Mouse (Mus musculus): Measurements from ENCODE around the gene Gja1. TPM values are rescaled to one million over a fixed set of nuclear protein-coding genes. Genes with fewer than 3 reads are reported as not detected.

The Gja1 gene
- polyA plus RNA-seq, 1 experiment = 37.3 TPM

GRCm38 (mm10) chr10:56432390-56432709 is 55.2 kb downstream of the Gja1 start:
- Histone ChIP-seq H3ac (ENCODE audit: control insufficient read depth, insufficient read length, low read depth) (no peak overlapping the region), H3K4me3 (ENCODE audit: insufficient read depth, poor library complexity, severe bottlenecking) (no peak overlapping the region), H3K27me3 (ENCODE audit: control insufficient read depth, insufficient read depth, insufficient read length) (no peaks in the 10 kb centered on the region), H3K79me3 (ENCODE audit: low read depth) (no peaks in the 10 kb centered on the region), H3K79me2 (ENCODE audit: control insufficient read depth, insufficient read depth) (no peaks in the 10 kb centered on the region), H3K36me3 (ENCODE audit: control insufficient read depth, insufficient read depth) (no peaks in the 10 kb centered on the region)
- no peak for TF ChIP-seq MAX (IDR thresholded peaks at IDR 0.05)
- TF ChIP-seq CTCF (IDR thresholded peaks at IDR 0.05; ENCODE audit: control insufficient read depth, insufficient read depth, insufficient read length) = no peak
- no peak for TF ChIP-seq MYOD1 (IDR thresholded peaks at IDR 0.05; ENCODE audit: control insufficient read depth, insufficient read length, low read depth)
- no peak for TF ChIP-seq MYOG (IDR thresholded peaks at IDR 0.05; ENCODE audit: control insufficient read depth, extremely low read depth, insufficient read length)
- no peak for TF ChIP-seq USF1 (IDR thresholded peaks at IDR 0.05; ENCODE audit: low read depth)
- no peak for TF ChIP-seq FOSL1 (IDR thresholded peaks at IDR 0.05; ENCODE audit: insufficient read depth, low read length, poor library complexity, severe bottlenecking)
- no peak for TF ChIP-seq CEBPB (IDR thresholded peaks at IDR 0.05; ENCODE audit: low read depth)

DNA sequence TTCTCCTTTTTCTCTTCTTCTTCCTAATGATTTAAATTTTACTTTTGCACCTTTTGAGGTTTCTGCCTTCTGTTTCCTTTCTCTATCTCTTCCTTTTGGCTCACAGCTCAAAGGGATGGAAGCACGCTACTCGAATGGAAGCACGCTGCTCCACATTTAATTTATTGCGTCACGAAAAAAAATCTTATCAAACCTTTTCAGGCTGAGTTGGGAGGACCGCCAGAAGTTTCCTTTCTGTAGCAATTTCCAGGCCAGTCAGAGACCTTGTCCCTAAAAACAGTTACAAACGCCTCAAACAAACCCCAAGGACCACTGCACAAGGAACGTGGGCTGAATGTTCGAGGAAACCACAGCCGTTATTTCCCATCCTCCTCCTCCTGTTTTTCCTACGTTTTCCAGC is 60.2 kb downstream of the Gja1 start:
- Histone ChIP-seq H3K4me3 (ENCODE audit: insufficient read depth, poor library complexity, severe bottlenecking) (no peak overlapping the region), H3K79me2 (ENCODE audit: control insufficient read depth, insufficient read depth) (no peaks in the 10 kb centered on the region), H3ac (ENCODE audit: control insufficient read depth, insufficient read length, low read depth) (no peak overlapping the region), H3K79me3 (ENCODE audit: low read depth) (no peaks in the 10 kb centered on the region), H3K36me3 (ENCODE audit: control insufficient read depth, insufficient read depth) (no peaks in the 10 kb centered on the region), H3K27me3 (ENCODE audit: control insufficient read depth, insufficient read depth, insufficient read length) (no peaks in the 10 kb centered on the region)
- TF ChIP-seq MYOG (IDR thresholded peaks at IDR 0.05; ENCODE audit: control insufficient read depth, extremely low read depth, insufficient read length) = no peak
- TF ChIP-seq CTCF (IDR thresholded peaks at IDR 0.05; ENCODE audit: control insufficient read depth, insufficient read depth, insufficient read length) = no peak
- no peak for TF ChIP-seq USF1 (IDR thresholded peaks at IDR 0.05; ENCODE audit: low read depth)

GRCm38 (mm10) chr10:56439638-56440037 is 62.5 kb downstream of the Gja1 start:
- Histone ChIP-seq H3K36me3 (ENCODE audit: control insufficient read depth, insufficient read depth) (no peaks in the 10 kb centered on the region), H3K27me3 (ENCODE audit: control insufficient read depth, insufficient read depth, insufficient read length) (no peaks in the 10 kb centered on the region), H3K4me3 (ENCODE audit: insufficient read depth, poor library complexity, severe bottlenecking) (no peak overlapping the region), H3ac (ENCODE audit: control insufficient read depth, insufficient read length, low read depth) (no peak overlapping the region), H3K79me3 (ENCODE audit: low read depth) (no peaks in the 10 kb centered on the region), H3K79me2 (ENCODE audit: control insufficient read depth, insufficient read depth) (no peaks in the 10 kb centered on the region)
- TF ChIP-seq MAX (IDR thresholded peaks at IDR 0.05) = no peak
- no peak for TF ChIP-seq CTCF (IDR thresholded peaks at IDR 0.05; ENCODE audit: control insufficient read depth, insufficient read depth, insufficient read length)
- TF ChIP-seq MYOD1 (IDR thresholded peaks at IDR 0.05; ENCODE audit: control insufficient read depth, insufficient read length, low read depth) = no peak
- TF ChIP-seq MYOG (IDR thresholded peaks at IDR 0.05; ENCODE audit: control insufficient read depth, extremely low read depth, insufficient read length) = no peak
- TF ChIP-seq CEBPB (IDR thresholded peaks at IDR 0.05; ENCODE audit: low read depth) = no peak
- TF ChIP-seq USF1 (IDR thresholded peaks at IDR 0.05; ENCODE audit: low read depth) = no peak
- TF ChIP-seq FOSL1 (IDR thresholded peaks at IDR 0.05; ENCODE audit: insufficient read depth, low read length, poor library complexity, severe bottlenecking) = no peak

GRCm38 (mm10) chr10:56444457-56444856 is 67.3 kb downstream of the Gja1 start:
- no peaks in the 10 kb centered on the region for H3K36me3 ChIP-seq (ENCODE audit: control insufficient read depth, insufficient read depth)
- H3K79me2 ChIP-seq (ENCODE audit: control insufficient read depth, insufficient read depth) = no peaks in the 10 kb centered on the region
- TF ChIP-seq USF1 (IDR thresholded peaks at IDR 0.05; ENCODE audit: low read depth) = no peak
- no peak for TF ChIP-seq MAX (IDR thresholded peaks at IDR 0.05)
- no peak for TF ChIP-seq MYOG (IDR thresholded peaks at IDR 0.05; ENCODE audit: control insufficient read depth, extremely low read depth, insufficient read length)
- no peak for TF ChIP-seq CTCF (IDR thresholded peaks at IDR 0.05; ENCODE audit: control insufficient read depth, insufficient read depth, insufficient read length)
- no peak for TF ChIP-seq CEBPB (IDR thresholded peaks at IDR 0.05; ENCODE audit: low read depth)
- TF ChIP-seq FOSL1 (IDR thresholded peaks at IDR 0.05; ENCODE audit: insufficient read depth, low read length, poor library complexity, severe bottlenecking) = no peak
- TF ChIP-seq MYOD1 (IDR thresholded peaks at IDR 0.05; ENCODE audit: control insufficient read depth, insufficient read length, low read depth) = no peak
- H3K27me3 ChIP-seq (ENCODE audit: control insufficient read depth, insufficient read depth, insufficient read length) = no peaks in the 10 kb centered on the region
- no peak overlapping the region for H3K4me3 ChIP-seq (ENCODE audit: insufficient read depth, poor library complexity, severe bottlenecking)
- no peak overlapping the region for H3ac ChIP-seq (ENCODE audit: control insufficient read depth, insufficient read length, low read depth)
- no peaks in the 10 kb centered on the region for H3K79me3 ChIP-seq (ENCODE audit: low read depth)

GRCm38 (mm10) chr10:56449030-56449429 is 71.9 kb downstream of the Gja1 start:
- no peak overlapping the region for H3ac ChIP-seq (ENCODE audit: control insufficient read depth, insufficient read length, low read depth)
- no peaks in the 10 kb centered on the region for H3K79me3 ChIP-seq (ENCODE audit: low read depth)
- H3K27me3 ChIP-seq (ENCODE audit: control insufficient read depth, insufficient read depth, insufficient read length) = no peaks in the 10 kb centered on the region
- no peak for TF ChIP-seq CTCF (IDR thresholded peaks at IDR 0.05; ENCODE audit: control insufficient read depth, insufficient read depth, insufficient read length)
- no peaks in the 10 kb centered on the region for H3K79me2 ChIP-seq (ENCODE audit: control insufficient read depth, insufficient read depth)
- no peak overlapping the region for H3K4me3 ChIP-seq (ENCODE audit: insufficient read depth, poor library complexity, severe bottlenecking)
- no peaks in the 10 kb centered on the region for H3K36me3 ChIP-seq (ENCODE audit: control insufficient read depth, insufficient read depth)

Other genes starting within 250 kb of the Gja1 start
- gene Tbc1d32, start 148.6 kb upstream of the Gja1 start, polyA plus RNA-seq (2012; fragmentation: generic; extraction: Trizol) = 0.71 TPM